19 mouse cellular contexts compared by ENCODE assay signal in genomic region chr1:59312187-59313153, GRCm38 (mm10). TPM values are rescaled to one million over a fixed set of nuclear protein-coding genes. Genes with fewer than 3 reads are reported as not detected.
DNase-seq lines count a peak whose midpoint lies in the region; ATAC-seq lines count a peak whose summit lies in the region.
"Had no signal": no experiment of that assay in that cellular context is flagged by ENCODE, and none has a peak within 500 bp of the region (broad histone marks: within the 10 kb centered on the region; RNA-seq: fewer than 3 reads in every experiment).

No protein-coding gene starts in this region.

- H3K36me3 ChIP-seq in forebrain, embryonic 14.5 days (ENCODE audit: control insufficient read depth, insufficient read depth, low read length): no peaks in the 10 kb centered on the region
- no peaks in the 10 kb centered on the region for H3K36me3 ChIP-seq in forebrain, embryonic 11.5 days (ENCODE audit: control insufficient read depth, insufficient read depth, low read length)
- no peaks in the 10 kb centered on the region for H3K36me3 ChIP-seq in hindbrain, embryonic 14.5 days (replicated peaks; ENCODE audit: control insufficient read depth, insufficient read depth)
- no peaks in the 10 kb centered on the region for H3K36me3 ChIP-seq in limb, embryonic 10.5 days
- H3K36me3 ChIP-seq in kidney, embryonic 15.5 days: no peaks in the 10 kb centered on the region
- H3K36me3 ChIP-seq: embryonic facial prominence, embryonic 12.5 days; heart, embryonic 13.5 days; limb, embryonic 13.5 days had no signal

- H3K9ac ChIP-seq in forebrain, embryonic 14.5 days (ENCODE audit: low read length): no peak overlapping the region
- no peak overlapping the region for H3K9ac ChIP-seq in forebrain, embryonic 11.5 days (ENCODE audit: low read length)
- H3K9ac ChIP-seq in hindbrain, embryonic 14.5 days: no peak overlapping the region
- no peak overlapping the region for H3K9ac ChIP-seq in kidney, embryonic 15.5 days
- H3K9ac ChIP-seq: embryonic facial prominence, embryonic 12.5 days; heart, embryonic 13.5 days; limb, embryonic 13.5 days had no signal

- 59% methylated on average over 10 of the region's 10 CpGs for WGBS in forebrain, embryonic 14.5 days
- 78% methylated on average over 10 of the region's 10 CpGs for WGBS in forebrain, embryonic 11.5 days
- WGBS in hindbrain, embryonic 14.5 days: 47% methylated on average over 10 of the region's 10 CpGs
- 83% methylated on average over 10 of the region's 10 CpGs for WGBS in limb, embryonic 10.5 days
- 78% methylated on average over 10 of the region's 10 CpGs for WGBS in kidney, embryonic 15.5 days

- H3K4me1 ChIP-seq in forebrain, embryonic 14.5 days (ENCODE audit: control insufficient read depth, insufficient read depth, low read length): peaks cover 28% of the 10 kb centered on the region
- peaks cover 12% of the 10 kb centered on the region; the same call in 1 of the 2 replicates for H3K4me1 ChIP-seq in forebrain, embryonic 11.5 days (replicated peaks; ENCODE audit: control insufficient read depth, insufficient read depth, low read length)
- H3K4me1 ChIP-seq in hindbrain, embryonic 14.5 days (replicated peaks; ENCODE audit: control insufficient read depth, insufficient read depth, low read length): peaks cover 32% of the 10 kb centered on the region
- H3K4me1 ChIP-seq in limb, embryonic 10.5 days: peaks cover 58% of the 10 kb centered on the region
- H3K4me1 ChIP-seq in kidney, embryonic 15.5 days: peaks cover 24% of the 10 kb centered on the region

- ATAC-seq in forebrain, embryonic 14.5 days: peak; percentile 33; the same call in 1 of the 2 replicates
- no peak for ATAC-seq in forebrain, embryonic 11.5 days (replicated peaks; ENCODE audit: low FRiP score)
- ATAC-seq in hindbrain, embryonic 14.5 days (ENCODE audit: low FRiP score): no peak
- no peak for ATAC-seq in kidney, embryonic 15.5 days (replicated peaks; ENCODE audit: low FRiP score)
- ATAC-seq: activated CD4-positive, CD25-positive, alpha-beta regulatory T cell, adult 4 months had no signal

- H3K4me2 ChIP-seq in forebrain, embryonic 14.5 days (ENCODE audit: low read length): no peak overlapping the region
- H3K4me2 ChIP-seq in forebrain, embryonic 11.5 days (ENCODE audit: low read depth, low read length, severe bottlenecking): no peak overlapping the region
- H3K4me2 ChIP-seq in hindbrain, embryonic 14.5 days (replicated peaks): no peak overlapping the region
- no peak overlapping the region for H3K4me2 ChIP-seq in kidney, embryonic 15.5 days
- H3K4me2 ChIP-seq: embryonic facial prominence, embryonic 12.5 days; heart, embryonic 13.5 days; limb, embryonic 13.5 days had no signal

- no peaks in the 10 kb centered on the region for H3K9me3 ChIP-seq in forebrain, embryonic 14.5 days (replicated peaks; ENCODE audit: control insufficient read depth, low read length)
- H3K9me3 ChIP-seq in forebrain, embryonic 11.5 days (ENCODE audit: control insufficient read depth, low read length): no peaks in the 10 kb centered on the region
- no peaks in the 10 kb centered on the region for H3K9me3 ChIP-seq in hindbrain, embryonic 14.5 days (ENCODE audit: control insufficient read depth, low read length)
- H3K9me3 ChIP-seq in limb, embryonic 10.5 days (replicated peaks): no peaks in the 10 kb centered on the region
- no peaks in the 10 kb centered on the region for H3K9me3 ChIP-seq in kidney, embryonic 15.5 days (replicated peaks)
- H3K9me3 ChIP-seq: embryonic facial prominence, embryonic 12.5 days; heart, embryonic 13.5 days; limb, embryonic 13.5 days had no signal

- H3K4me3 ChIP-seq in forebrain, embryonic 14.5 days (ENCODE audit: low read depth, low read length): no peak overlapping the region
- no peak overlapping the region for H3K4me3 ChIP-seq in forebrain, embryonic 11.5 days (ENCODE audit: low read depth, low read length)
- no peak overlapping the region for H3K4me3 ChIP-seq in hindbrain, embryonic 14.5 days (replicated peaks; ENCODE audit: low read length)
- no peak overlapping the region for H3K4me3 ChIP-seq in limb, embryonic 10.5 days
- no peak overlapping the region for H3K4me3 ChIP-seq in kidney, embryonic 15.5 days (replicated peaks)
- H3K4me3 ChIP-seq: embryonic facial prominence, embryonic 12.5 days; heart, embryonic 13.5 days; limb, embryonic 13.5 days had no signal

- DNase-seq in forebrain, embryonic 14.5 days (ENCODE audit: low spot score): peak; percentile 67
- no peak for DNase-seq in forebrain, embryonic 11.5 days (ENCODE audit: low spot score)
- DNase-seq in R1 (ENCODE audit: low read depth, low spot score): peak; percentile 18
- DNase-seq in cerebellum, adult 8-10 months: peak; percentile 92
- DNase-seq in hindbrain, embryonic 14.5 days (ENCODE audit: low spot score): peak; percentile 62
- no peak for DNase-seq in limb, embryonic 10.5 days (ENCODE audit: low spot score)
- no peak for DNase-seq in T-cell, adult 2 months (ENCODE audit: low spot score)
- DNase-seq: adrenal gland, postnatal 36 days; gastrocnemius, postnatal 14 days; kidney, adult 8-10 months; lung, postnatal 14 days had no signal

- 0 out of 2 replicates have a peak overlapping the region, but pooled peaks have one; percentile 6 for H3K27ac ChIP-seq in forebrain, embryonic 14.5 days (ENCODE audit: low read depth, low read length)
- H3K27ac ChIP-seq in forebrain, embryonic 11.5 days (ENCODE audit: low read depth, low read length): no peak overlapping the region
- H3K27ac ChIP-seq in hindbrain, embryonic 14.5 days: 0 out of 2 replicates have a peak overlapping the region, but pooled peaks have one; percentile 7
- H3K27ac ChIP-seq in limb, embryonic 10.5 days: no peak overlapping the region
- no peak overlapping the region for H3K27ac ChIP-seq in kidney, embryonic 15.5 days
- H3K27ac ChIP-seq: embryonic facial prominence, embryonic 12.5 days; heart, embryonic 13.5 days; limb, embryonic 13.5 days had no signal

- H3K27me3 ChIP-seq in forebrain, embryonic 14.5 days (replicated peaks; ENCODE audit: control insufficient read depth, insufficient read depth, low read length): peaks cover 6% of the 10 kb centered on the region; the same call in 1 of the 2 replicates
- H3K27me3 ChIP-seq in forebrain, embryonic 11.5 days (ENCODE audit: control insufficient read depth, insufficient read depth, low read length): peaks cover 13% of the 10 kb centered on the region; the same call in 1 of the 2 replicates
- H3K27me3 ChIP-seq in hindbrain, embryonic 14.5 days (ENCODE audit: control insufficient read depth, insufficient read depth, low read length): no peaks in the 10 kb centered on the region
- no peaks in the 10 kb centered on the region for H3K27me3 ChIP-seq in limb, embryonic 10.5 days (ENCODE audit: low read depth, poor library complexity, severe bottlenecking)
- H3K27me3 ChIP-seq in kidney, embryonic 15.5 days: no peaks in the 10 kb centered on the region
- H3K27me3 ChIP-seq: CH12.LX; embryonic facial prominence, embryonic 12.5 days had no signal

RNA-seq across cellular contexts. Expression of gene Cdk15, which starts 55.8 kb away (rescaled TPM):
- polyA plus RNA-seq in forebrain, embryonic 14.5 days (2014; fragmentation: Nextera tagmentation; extraction: Ambion mirVana): 0.28 and 0.30 TPM in 2 replicates
- polyA plus RNA-seq in forebrain, embryonic 11.5 days (2014; fragmentation: Nextera tagmentation; extraction: Ambion mirVana): 0.43 and 0.60 TPM in 2 replicates
- 0.82 and 0.88 TPM in 2 replicates for polyA plus RNA-seq in hindbrain, embryonic 14.5 days (2014; fragmentation: Nextera tagmentation; extraction: Ambion mirVana)
- polyA plus RNA-seq in limb, embryonic 10.5 days (2016; fragmentation: Nextera tagmentation; extraction: Ambion mirVana): 0.08 and 0.26 TPM in 2 replicates
- 0.64 and 0.74 TPM in 2 replicates for polyA plus RNA-seq in kidney, embryonic 15.5 days (2015; fragmentation: Nextera tagmentation; extraction: Ambion mirVana)
- polyA plus RNA-seq: activated CD4-positive, CD25-positive, alpha-beta regulatory T cell, adult 4 months; heart, embryonic 13.5 days; large intestine, adult 2 months; liver, embryonic 16.5 days had no signal

Comparison
In these comparisons a context has a peak if more than half of its experiments do, and no peak if none do; other contexts are left out.
1. DNase-seq: peak in forebrain, embryonic 14.5 days (single experiment), R1 (single experiment), cerebellum, adult 8-10 months (single experiment) and hindbrain, embryonic 14.5 days (single experiment); none in forebrain, embryonic 11.5 days (single experiment), limb, embryonic 10.5 days (single experiment) and T-cell, adult 2 months (single experiment).
2. H3K27ac ChIP-seq: peak in forebrain, embryonic 14.5 days (single experiment) and hindbrain, embryonic 14.5 days (single experiment); none in forebrain, embryonic 11.5 days (single experiment), limb, embryonic 10.5 days (single experiment) and kidney, embryonic 15.5 days (single experiment).